Mouse (Mus musculus) MEL (cell line): ENCODE measurements around the gene Faf1. TPM values are rescaled to one million over a fixed set of nuclear protein-coding genes. Genes with fewer than 3 reads are reported as not detected.

Source experiments
- DNase-seq: peaks from one replicate; pipeline ENCODE4 v3.0.0; 2011; ENCODE audit warnings: low read depth, low spot score
- H3K27ac ChIP-seq: 2 replicates; pipeline ENCODE4 v1.5.1; 2012; ENCODE audit warnings: low read depth, mild to moderate bottlenecking, control low read depth, low read length, moderate library complexity; ENCODE audit not compliant: control insufficient read depth
- H3K27me3 ChIP-seq, 2 experiments: fragments of 150-350 bp in 1 of 2; sonication (generic) in 1 of 2; 2 replicates each; pipeline ENCODE4 v1.6.1; 2012; ENCODE audit warnings: low read length in 2 of 2, mild to moderate bottlenecking in 2 of 2, improper control_type of control experiment in 1 of 2, moderate library complexity in 1 of 2; ENCODE audit not compliant: insufficient read depth in 2 of 2, control insufficient read depth in 1 of 2
- H3K36me3 ChIP-seq, 2 experiments: 2 replicates each; pipeline ENCODE4 v1.6.1; 2012 to 2014; ENCODE audit warnings: low read length in 2 of 2, improper control_type of control experiment in 1 of 2, inconsistent platforms in 1 of 2, mild to moderate bottlenecking in 1 of 2; ENCODE audit not compliant: insufficient read depth in 2 of 2, control insufficient read depth in 1 of 2
- H3K4me1 ChIP-seq, 2 experiments: fragments of 150-350 bp in 1 of 2; sonication (generic) in 1 of 2; 2 replicates each; pipeline ENCODE4 v1.6.1; 2012; ENCODE audit warnings: low read length in 2 of 2, improper control_type of control experiment in 1 of 2, mild to moderate bottlenecking in 1 of 2; ENCODE audit not compliant: insufficient read depth in 2 of 2, control insufficient read depth in 1 of 2
- H3K4me3 ChIP-seq, 2 experiments: fragments of 150-350 bp in 1 of 2; sonication (generic) in 1 of 2; 2 replicates each; pipeline ENCODE4 v1.5.1; 2012; ENCODE audit warnings: low read depth in 2 of 2, low read length in 2 of 2, mild to moderate bottlenecking in 2 of 2, moderate library complexity in 2 of 2, control low read depth in 1 of 2, improper control_type of control experiment in 1 of 2; ENCODE audit not compliant: control insufficient read depth in 1 of 2, insufficient read depth in 1 of 2
- H3K79me2 ChIP-seq: 2 replicates; pipeline ENCODE4 v1.6.1; 2012; ENCODE audit warnings: mild to moderate bottlenecking, low read length, moderate library complexity; ENCODE audit not compliant: control insufficient read depth, poor library complexity, insufficient read depth
- H3K9ac ChIP-seq: 2 replicates; pipeline ENCODE4 v1.6.1; 2012; ENCODE audit warnings: low read depth, mild to moderate bottlenecking, control low read depth, low read length, moderate library complexity; ENCODE audit not compliant: control insufficient read depth, poor library complexity, severe bottlenecking
- H3K9me3 ChIP-seq: fragments of 150-350 bp; sonication (generic); replicated peaks from 2 replicates; pipeline ENCODE4 v1.6.1; 2012; ENCODE audit warnings: mild to moderate bottlenecking, low read length, improper control_type of control experiment, moderate library complexity; ENCODE audit not compliant: insufficient read depth
- CHD1 ChIP-seq: IDR thresholded peaks from 2 replicates; pipeline ENCODE4 v1.6.1; 2012; ENCODE audit warnings: low read depth, mild to moderate bottlenecking, inconsistent platforms, low read length, improper control_type of control experiment
- CHD2 ChIP-seq: IDR thresholded peaks from 2 replicates; pipeline ENCODE4 v1.6.1; 2011; ENCODE audit warnings: low read length, improper control_type of control experiment
- CTCF ChIP-seq, 3 experiments: IDR thresholded peaks in 2 of 3; conservative IDR thresholded peaks in 1 of 3; 2 replicates each; pipeline ENCODE4 v1.5.1; 2011 to 2012; ENCODE audit warnings: low read length in 3 of 3, low read depth in 2 of 3, mild to moderate bottlenecking in 2 of 3, improper control_type of control experiment in 1 of 3, inconsistent platforms in 1 of 3, mixed read lengths in 1 of 3, moderate library complexity in 1 of 3; ENCODE audit not compliant: control insufficient read depth in 1 of 3, insufficient read depth in 1 of 3, poor library complexity in 1 of 3, severe bottlenecking in 1 of 3
- E2F4 ChIP-seq: IDR thresholded peaks from 2 replicates; pipeline ENCODE4 v1.6.1; 2011; ENCODE audit warnings: low read depth, low read length, improper control_type of control experiment, borderline replicate concordance
- ELF1 ChIP-seq: IDR thresholded peaks from 2 replicates; pipeline ENCODE4 v1.6.1; 2014; ENCODE audit warnings: low read depth, mild to moderate bottlenecking, inconsistent platforms, low read length, improper control_type of control experiment, moderate library complexity
- JUND ChIP-seq: IDR thresholded peaks from 2 replicates; pipeline ENCODE4 v1.6.1; 2011; ENCODE audit warnings: low read depth, mild to moderate bottlenecking, improper control_type of control experiment, low read length
- MAFK ChIP-seq: IDR thresholded peaks from 2 replicates; pipeline ENCODE4 v1.6.1; 2011; ENCODE audit warnings: low read depth, mild to moderate bottlenecking, low read length, improper control_type of control experiment, borderline replicate concordance
- MAZ ChIP-seq: IDR thresholded peaks from 2 replicates; pipeline ENCODE4 v1.6.1; 2012; ENCODE audit warnings: low read depth, mild to moderate bottlenecking, inconsistent platforms, low read length, improper control_type of control experiment
- MXI1 ChIP-seq: IDR thresholded peaks from 2 replicates; pipeline ENCODE4 v1.6.1; 2011; ENCODE audit warnings: mild to moderate bottlenecking, low read depth, low read length, improper control_type of control experiment
- MYC ChIP-seq: IDR thresholded peaks from 2 replicates; pipeline ENCODE4 v1.6.1; 2011; ENCODE audit warnings: low read depth, mild to moderate bottlenecking, low read length, improper control_type of control experiment, moderate library complexity
- POLR2AphosphoS2 ChIP-seq: IDR thresholded peaks from 2 replicates; pipeline ENCODE4 v1.6.1; 2011; ENCODE audit warnings: low read length, improper control_type of control experiment
- RAD21 ChIP-seq: IDR thresholded peaks from 2 replicates; pipeline ENCODE4 v1.6.1; 2011; ENCODE audit warnings: mild to moderate bottlenecking, low read depth, low read length, improper control_type of control experiment
- RCOR1 ChIP-seq: IDR thresholded peaks from 2 replicates; pipeline ENCODE4 v1.6.1; 2012; ENCODE audit warnings: low read depth, mild to moderate bottlenecking, inconsistent platforms, low read length, improper control_type of control experiment
- SMC3 ChIP-seq: IDR thresholded peaks from 2 replicates; pipeline ENCODE4 v1.6.1; 2011; ENCODE audit warnings: low read depth, low read length, improper control_type of control experiment
- TBP ChIP-seq: IDR thresholded peaks from 2 replicates; pipeline ENCODE4 v1.8.0; 2011; ENCODE audit warnings: low read depth, low read length, improper control_type of control experiment
- TCF12 ChIP-seq: IDR thresholded peaks from 2 replicates; pipeline ENCODE4 v1.6.1; 2014; ENCODE audit warnings: low read depth, mild to moderate bottlenecking, inconsistent platforms, low read length, improper control_type of control experiment, moderate library complexity
- USF2 ChIP-seq, 2 experiments: IDR thresholded peaks; 2 replicates each; pipeline ENCODE4 v1.6.1; 2011 to 2012; ENCODE audit warnings: improper control_type of control experiment in 2 of 2, low read length in 2 of 2, borderline replicate concordance in 1 of 2, inconsistent platforms in 1 of 2, low read depth in 1 of 2, mild to moderate bottlenecking in 1 of 2; ENCODE audit not compliant: insufficient read depth in 1 of 2
- ZC3H11A ChIP-seq: IDR thresholded peaks from 2 replicates; pipeline ENCODE4 v1.6.1; 2012; ENCODE audit warnings: low read depth, mild to moderate bottlenecking, inconsistent platforms, low read length, improper control_type of control experiment
- polyA plus RNA-seq, 2 experiments: library from polyadenylated mRNA; stranded (reverse) in 1 of 2; unstranded in 1 of 2; fragments of >175 nt in 1 of 2; fragments of >200 nt in 1 of 2; gene quantifications; 2 replicates each; pipeline versions ENCODE4 v1.2.1 to v1.2.4; 2012; ENCODE audit warnings: low replicate concordance in 2 of 2, low read depth in 1 of 2; ENCODE audit not compliant: insufficient read length in 2 of 2, insufficient read depth in 1 of 2, missing spikeins in 1 of 2
- total RNA-seq: library from RNA; depleted of rRNA; stranded (reverse); fragments of 300-350 nt; gene quantifications from 2 replicates; pipeline ENCODE4 v1.2.3, GENCODE M21; 2012

Gene Faf1
- total and polyA plus RNA-seq, 3 experiments = 36.5 to 37.6 TPM; not detected in 1

GRCm38 (mm10) chr4:109981083-109981870 is 304.9 kb downstream of the Faf1 start:
- no peaks in the 10 kb centered on the region for H3K36me3 ChIP-seq
- no peaks in the 10 kb centered on the region for H3K27me3 ChIP-seq
- no peaks in the 10 kb centered on the region for H3K79me2 ChIP-seq
- TF ChIP-seq MAFK (no peak), CHD1 (no peak), MAZ (no peak), ELF1 (no peak), MXI1 (no peak), CTCF (IDR thresholded peaks at IDR 0.05 in 2 of 3, conservative IDR thresholded peaks at IDR 0.05 in 1 of 3; ENCODE audit: control insufficient read depth in 1 of 3, insufficient read depth in 1 of 3, low read depth in 2 of 3, low read length in 3 of 3, poor library complexity in 1 of 3, severe bottlenecking in 1 of 3) (no peak), CHD2 (no peak), RAD21 (no peak), ZC3H11A (no peak), POLR2AphosphoS2 (no peak)
- no peak for DNase-seq
- H3K4me3 ChIP-seq = no peak overlapping the region
- no peak overlapping the region for H3K27ac ChIP-seq
- no peak overlapping the region for H3K9ac ChIP-seq
- H3K4me1 ChIP-seq = no peaks in the 10 kb centered on the region
- no peaks in the 10 kb centered on the region for H3K9me3 ChIP-seq

- no peaks in the 10 kb centered on the region for H3K9me3 ChIP-seq
Measured at GRCm38 (mm10) chr4:109981871-109982680, 305.7 kb downstream of the Faf1 start.

More at GRCm38 (mm10) chr4:109981871-109982680, 305.7 kb downstream of the Faf1 start:
- Histone ChIP-seq H3K9ac (no peak overlapping the region), H3K36me3 (no peaks in the 10 kb centered on the region), H3K27ac (no peak overlapping the region), H3K79me2 (no peaks in the 10 kb centered on the region), H3K27me3 (no peaks in the 10 kb centered on the region), H3K4me1 (no peaks in the 10 kb centered on the region), H3K4me3 (no peak overlapping the region)
- TF ChIP-seq SMC3 (no peak), E2F4 (no peak), USF2 (IDR thresholded peaks at IDR 0.05; ENCODE audit: borderline replicate concordance in 1 of 2, insufficient read depth in 1 of 2, low read depth in 1 of 2, low read length in 2 of 2) (no peak), RCOR1 (no peak), TBP (no peak), RAD21 (no peak), MYC (no peak), TCF12 (no peak), JUND (no peak)
- DNase-seq = no peak
